Mouse (Mus musculus) forelimb bud, embryonic 11.5 days (tissue): ENCODE data around the gene Ak9.

Source experiments
- DNase-seq: peaks from one replicate; pipeline ENCODE4 v3.0.0-alpha.2; 2012; ENCODE audit warnings: low read depth, low spot score

Gene Ak9

GRCm38 (mm10) chr10:41450780-41451522 is 147.2 kb downstream of the Ak9 start:
- DNase-seq = no peak

GRCm38 (mm10) chr10:41451656-41452055 is 147.9 kb downstream of the Ak9 start:
- no peak for DNase-seq

- no peak for DNase-seq
Observed at GRCm38 (mm10) chr10:41452791-41453190, 149.0 kb downstream of the Ak9 start.

GRCm38 (mm10) chr10:41459990-41460389 is 156.2 kb downstream of the Ak9 start:
- DNase-seq = no peak

- no peak for DNase-seq
Observed at GRCm38 (mm10) chr10:41460501-41460900, 156.7 kb downstream of the Ak9 start.

- DNase-seq = no peak
Observed at GRCm38 (mm10) chr10:41461057-41461722, 157.4 kb downstream of the Ak9 start.

GRCm38 (mm10) chr10:41464401-41464955 is 160.7 kb downstream of the Ak9 start:
- DNase-seq = no peak

- no peak for DNase-seq
Observed at GRCm38 (mm10) chr10:41467325-41467724, 163.5 kb downstream of the Ak9 start.

GRCm38 (mm10) chr10:41470693-41471092 is 166.9 kb downstream of the Ak9 start:
- no peak for DNase-seq

GRCm38 (mm10) chr10:41472534-41472933 is 168.8 kb downstream of the Ak9 start:
- DNase-seq = no peak

- DNase-seq = no peak
Observed at GRCm38 (mm10) chr10:41472962-41473481, 169.2 kb downstream of the Ak9 start.

GRCm38 (mm10) chr10:41473782-41474468 is 170.1 kb downstream of the Ak9 start:
- DNase-seq = no peak

GRCm38 (mm10) chr10:41474981-41475391 is 171.2 kb downstream of the Ak9 start:
- no peak for DNase-seq

- peak; percentile 55 for DNase-seq
Observed at GRCm38 (mm10) chr10:41476171-41477017, 172.6 kb downstream of the Ak9 start, which contains the start of gene Mical1. Mical1 (plus strand) TSS chr10:41476314.

- DNase-seq = peak; percentile 48
Observed at GRCm38 (mm10) chr10:41477018-41477277, 173.2 kb downstream of the Ak9 start.

- peak; percentile 58 for DNase-seq
Observed at GRCm38 (mm10) chr10:41477278-41478181, 173.8 kb downstream of the Ak9 start.

- no peak for DNase-seq
Observed at GRCm38 (mm10) chr10:41479961-41480360, 176.2 kb downstream of the Ak9 start.

GRCm38 (mm10) chr10:41480938-41481880 is 177.4 kb downstream of the Ak9 start:
- no peak for DNase-seq

GRCm38 (mm10) chr10:41482446-41482845 is 178.7 kb downstream of the Ak9 start:
- DNase-seq = no peak
